Mouse (Mus musculus) MEL (cell line): Measurements from ENCODE around the gene H2-M5.

Source experiments
- BHLHE40 ChIP-seq: IDR thresholded peaks from 2 replicates; pipeline ENCODE4 v1.6.1; 2012; ENCODE audit warnings: low read depth, mild to moderate bottlenecking, inconsistent platforms, low read length, improper control_type of control experiment, borderline replicate concordance
- CTCF ChIP-seq, 3 experiments: IDR thresholded peaks in 2 of 3; conservative IDR thresholded peaks in 1 of 3; 2 replicates each; pipeline ENCODE4 v1.5.1; 2011 to 2012; ENCODE audit warnings: low read length in 3 of 3, low read depth in 2 of 3, mild to moderate bottlenecking in 2 of 3, improper control_type of control experiment in 1 of 3, inconsistent platforms in 1 of 3, mixed read lengths in 1 of 3, moderate library complexity in 1 of 3; ENCODE audit not compliant: control insufficient read depth in 1 of 3, insufficient read depth in 1 of 3, poor library complexity in 1 of 3, severe bottlenecking in 1 of 3
- ELF1 ChIP-seq: IDR thresholded peaks from 2 replicates; pipeline ENCODE4 v1.6.1; 2014; ENCODE audit warnings: low read depth, mild to moderate bottlenecking, inconsistent platforms, low read length, improper control_type of control experiment, moderate library complexity
- GATA1 ChIP-seq: IDR thresholded peaks from 2 replicates; pipeline ENCODE4 v1.6.1; 2011; ENCODE audit warnings: low read depth, low read length, improper control_type of control experiment
- MAFK ChIP-seq: IDR thresholded peaks from 2 replicates; pipeline ENCODE4 v1.6.1; 2011; ENCODE audit warnings: low read depth, mild to moderate bottlenecking, low read length, improper control_type of control experiment, borderline replicate concordance
- POLR2A ChIP-seq, 2 experiments: IDR thresholded peaks; 2 replicates each; pipeline ENCODE4 v1.6.1; 2011 to 2012; ENCODE audit warnings: low read length in 2 of 2, mild to moderate bottlenecking in 2 of 2, control low read depth in 1 of 2, improper control_type of control experiment in 1 of 2, low read depth in 1 of 2, moderate library complexity in 1 of 2; ENCODE audit not compliant: control insufficient read depth in 1 of 2, insufficient read depth in 1 of 2, poor library complexity in 1 of 2
- RCOR1 ChIP-seq: IDR thresholded peaks from 2 replicates; pipeline ENCODE4 v1.6.1; 2012; ENCODE audit warnings: low read depth, mild to moderate bottlenecking, inconsistent platforms, low read length, improper control_type of control experiment
- SMC3 ChIP-seq: IDR thresholded peaks from 2 replicates; pipeline ENCODE4 v1.6.1; 2011; ENCODE audit warnings: low read depth, low read length, improper control_type of control experiment
- TAL1 ChIP-seq: IDR thresholded peaks from 2 replicates; pipeline ENCODE4 v1.6.1; 2012; ENCODE audit warnings: mild to moderate bottlenecking, inconsistent platforms, low read length, moderate library complexity, mixed read lengths
- UBTF ChIP-seq: IDR thresholded peaks from 2 replicates; pipeline ENCODE4 v1.6.1; 2012; ENCODE audit warnings: low read depth, mild to moderate bottlenecking, inconsistent platforms, low read length, improper control_type of control experiment, moderate library complexity, borderline replicate concordance; ENCODE audit not compliant: insufficient read depth

DNA sequence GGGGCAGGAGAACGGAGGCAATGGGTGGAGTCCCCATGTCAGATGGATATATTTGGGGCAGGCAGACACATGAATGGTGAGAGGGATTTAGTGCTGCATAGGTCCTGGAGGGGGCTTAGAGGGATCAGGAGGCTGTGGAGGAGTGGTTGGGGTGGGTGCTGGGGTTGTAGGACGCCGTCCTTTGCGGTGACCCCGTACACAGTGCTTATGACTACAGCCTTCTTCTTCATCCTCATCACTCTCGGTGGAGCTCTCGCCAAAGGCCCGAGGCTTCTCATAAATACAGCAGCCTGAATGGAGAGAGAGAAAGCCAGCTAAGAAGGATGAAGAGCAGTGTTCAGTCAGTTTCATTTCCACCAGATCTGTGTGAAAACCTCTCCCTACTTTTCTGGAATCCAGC is 40.1 kb downstream of the H2-M5 start:
- TF ChIP-seq SMC3 (no peak), CTCF (IDR thresholded peaks at IDR 0.05 in 2 of 3, conservative IDR thresholded peaks at IDR 0.05 in 1 of 3; ENCODE audit: control insufficient read depth in 1 of 3, insufficient read depth in 1 of 3, low read depth in 2 of 3, low read length in 3 of 3, poor library complexity in 1 of 3, severe bottlenecking in 1 of 3) (no peak), UBTF (no peak), POLR2A (IDR thresholded peaks at IDR 0.05; ENCODE audit: control insufficient read depth in 1 of 2, insufficient read depth in 1 of 2, low read depth in 1 of 2, low read length in 2 of 2, poor library complexity in 1 of 2) (no peak), BHLHE40 (no peak), RCOR1 (no peak), TAL1 (no peak), GATA1 (no peak), MAFK (no peak), ELF1 (no peak)
